Mouse (Mus musculus) liver, embryonic 13.5 days (tissue): ENCODE results near the gene Rasgef1c. TPM values are rescaled to one million over a fixed set of nuclear protein-coding genes. Genes with fewer than 3 reads are reported as not detected.
A peak's percentile ranks its signal among the peaks of the same experiment; 100 is the strongest.

Experiments used
- ATAC-seq: fragments of 200-750 bp; cut with Nextera tagmentation; 2 replicates; pipeline ENCODE4 v1.8.0; 2017; ENCODE audit warnings: low read depth, mild to moderate bottlenecking, moderate number of reproducible peaks, moderate library complexity
- DNase-seq: peaks from one replicate; pipeline ENCODE4 v3.0.0; 2022
- H3K27ac ChIP-seq: fragments of 300-500 bp; sonication (generic); 2 replicates; pipeline ENCODE4 v1.5.1; 2015; ENCODE audit warnings: moderate library complexity, mild to moderate bottlenecking, inconsistent platforms
- H3K27me3 ChIP-seq: fragments of 300-500 bp; sonication (generic); 2 replicates; pipeline ENCODE4 v1.6.1; 2015; ENCODE audit warnings: mild to moderate bottlenecking, inconsistent platforms
- H3K36me3 ChIP-seq: fragments of 300-500 bp; sonication (generic); 2 replicates; pipeline ENCODE4 v1.6.1; 2015; ENCODE audit warnings: mild to moderate bottlenecking, inconsistent platforms
- H3K4me1 ChIP-seq: fragments of 300-500 bp; sonication (generic); replicated peaks from 2 replicates; pipeline ENCODE4 v1.6.1; 2015; ENCODE audit warnings: inconsistent platforms
- H3K4me2 ChIP-seq: fragments of 300-500 bp; sonication (generic); 2 replicates; pipeline ENCODE4 v1.6.1; 2015; ENCODE audit warnings: inconsistent platforms, mild to moderate bottlenecking, moderate library complexity
- H3K4me3 ChIP-seq: fragments of 300-500 bp; sonication (generic); replicated peaks from 2 replicates; pipeline ENCODE4 v1.5.1; 2015; ENCODE audit warnings: mild to moderate bottlenecking, inconsistent platforms
- H3K9ac ChIP-seq: fragments of 300-500 bp; sonication (generic); 2 replicates; pipeline ENCODE4 v1.6.1; 2015; ENCODE audit warnings: mild to moderate bottlenecking, inconsistent platforms
- H3K9me3 ChIP-seq: fragments of 300-500 bp; sonication (generic); replicated peaks from 2 replicates; pipeline ENCODE4 v1.6.1; 2016; ENCODE audit warnings: inconsistent platforms
- WGBS: fragments of 180-500 bp; shearing (Covaris S2); methylation state at CpG from one replicate; pipeline ENCODE4 v1.1.7; 2015; ENCODE audit not compliant: insufficient replicate concordance; 5-methylcytosine and 5-hydroxymethylcytosine counted together
- polyA plus RNA-seq: library from polyadenylated mRNA; unstranded; fragments of >200 nt; fragmentation: Nextera tagmentation; extraction: Ambion mirVana; gene quantifications from 2 replicates; pipeline ENCODE4 v1.2.1, GENCODE M21; 2015

The Rasgef1c gene
- polyA plus RNA-seq, 1 experiment from 2014 or later = not detected

DNA sequence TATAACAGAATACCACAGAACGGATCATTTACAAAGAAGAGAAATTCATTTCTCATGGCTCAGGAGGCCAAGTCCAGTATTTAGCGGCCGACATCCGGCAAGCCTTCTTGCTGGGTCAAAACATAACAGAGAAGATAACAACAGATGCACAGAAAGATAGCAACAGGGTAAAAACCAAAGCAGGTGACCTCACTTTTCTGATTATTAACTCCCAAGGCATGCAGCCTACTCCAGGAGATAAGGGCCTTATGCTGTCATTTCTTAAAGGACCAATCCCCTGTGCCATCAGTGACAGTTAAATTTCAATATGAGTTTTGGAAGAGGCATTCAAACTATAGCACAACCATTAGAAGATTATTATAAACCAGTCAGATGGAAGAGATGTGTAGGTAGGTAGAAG, 101.2 kb downstream of the Rasgef1c start:
- no peak overlapping the region for H3K9ac ChIP-seq
- no peaks in the 10 kb centered on the region for H3K27me3 ChIP-seq
- H3K4me3 ChIP-seq = no peak overlapping the region
- ATAC-seq (no peak), DNase-seq (no peak)
- 0 out of 2 replicates have a peak, but pooled peaks cover 8% of the 10 kb centered on the region for H3K4me1 ChIP-seq
- H3K27ac ChIP-seq = no peak overlapping the region
- 45% methylated on average over 4 of the region's 4 CpGs for WGBS
- no peak overlapping the region for H3K4me2 ChIP-seq
- H3K9me3 ChIP-seq = no peaks in the 10 kb centered on the region
- H3K36me3 ChIP-seq = no peaks in the 10 kb centered on the region

DNA sequence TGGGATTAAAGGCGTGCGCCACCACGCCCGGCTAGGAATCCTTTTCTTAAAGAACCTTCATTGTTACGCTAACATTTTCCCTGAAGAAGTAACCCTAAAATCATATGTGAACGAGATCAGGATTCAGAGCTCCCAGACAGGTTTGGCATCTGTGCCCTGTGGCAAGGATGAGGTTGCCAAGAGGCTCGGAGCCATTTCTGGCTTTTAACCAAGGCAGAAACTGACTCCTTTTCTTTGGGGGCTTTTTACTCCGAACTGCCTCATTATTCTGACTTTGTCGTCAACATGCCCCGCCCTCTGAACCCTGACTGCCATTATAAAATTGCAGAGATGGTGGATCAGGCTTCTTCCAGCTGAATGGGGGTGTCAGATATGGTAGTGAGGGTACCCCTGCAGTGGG, 106.1 kb downstream of the Rasgef1c start:
- Histone ChIP-seq H3K4me3 (no peak overlapping the region), H3K9me3 (no peaks in the 10 kb centered on the region), H3K27ac (no peak overlapping the region), H3K9ac (no peak overlapping the region), H3K4me2 (no peak overlapping the region), H3K27me3 (no peaks in the 10 kb centered on the region), H3K4me1 (0 out of 2 replicates have a peak, but pooled peaks cover 1% of the 10 kb centered on the region), H3K36me3 (no peaks in the 10 kb centered on the region)
- WGBS = 69% methylated on average over 10 of the region's 10 CpGs
- DNase-seq = no peak
- ATAC-seq = no peak

DNA sequence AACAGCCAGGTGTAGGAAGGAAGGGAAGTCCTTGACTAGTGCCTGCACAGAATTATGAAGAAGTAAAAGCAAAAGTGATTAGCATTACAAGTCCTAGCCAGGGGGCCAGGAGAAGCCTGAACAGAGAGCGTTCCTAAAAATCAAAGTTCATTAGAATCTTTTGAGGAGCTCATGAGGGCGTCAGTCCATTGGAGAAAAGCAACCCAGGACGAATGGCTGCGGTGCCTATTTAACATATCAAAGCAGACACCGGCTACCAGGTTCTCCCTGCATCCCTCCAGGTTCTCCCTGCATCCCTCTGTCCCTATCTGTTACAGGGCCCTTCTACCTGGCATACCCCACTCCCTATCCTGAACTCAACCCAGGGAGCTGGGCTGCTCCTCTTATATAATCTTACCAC, 106.6 kb downstream of the Rasgef1c start:
- Histone ChIP-seq H3K9me3 (no peaks in the 10 kb centered on the region), H3K27me3 (no peaks in the 10 kb centered on the region)
- WGBS = 51% methylated on average over 5 of the region's 5 CpGs

DNA sequence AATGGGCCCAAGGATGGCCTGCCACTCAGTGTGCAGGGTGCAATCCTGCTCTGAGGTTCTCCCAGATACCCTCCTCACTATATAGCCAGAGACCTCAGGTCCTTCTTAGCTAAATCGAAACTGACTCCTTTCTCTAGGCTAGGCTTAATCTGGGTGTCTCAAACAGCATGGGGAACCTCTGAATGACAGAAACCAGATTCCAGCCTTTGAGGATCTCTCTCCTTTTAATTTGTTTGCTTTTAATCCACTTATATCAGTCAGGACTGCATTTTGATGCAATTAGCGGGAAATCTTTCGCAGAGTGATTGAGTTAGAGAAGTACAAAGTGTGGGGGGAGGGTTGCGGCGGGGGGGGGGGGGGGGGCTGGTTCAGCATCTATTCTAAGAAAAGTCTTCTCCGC, 111.4 kb downstream of the Rasgef1c start:
- Histone ChIP-seq H3K27me3 (no peaks in the 10 kb centered on the region), H3K4me3 (no peak overlapping the region), H3K36me3 (no peaks in the 10 kb centered on the region), H3K9ac (no peak overlapping the region), H3K27ac (no peak overlapping the region), H3K9me3 (no peaks in the 10 kb centered on the region), H3K4me2 (no peak overlapping the region), H3K4me1 (no peaks in the 10 kb centered on the region)
- 57% methylated on average over 6 of the region's 6 CpGs for WGBS
- no peak for DNase-seq
- no peak for ATAC-seq

More for the DNA sequence above, 106.6 kb downstream of the Rasgef1c start:
- DNase-seq (no peak), ATAC-seq (no peak)
- Histone ChIP-seq H3K4me2 (no peak overlapping the region), H3K27ac (no peak overlapping the region), H3K36me3 (no peaks in the 10 kb centered on the region), H3K9ac (no peak overlapping the region), H3K4me1 (no peaks in the 10 kb centered on the region), H3K4me3 (no peak overlapping the region)

DNA sequence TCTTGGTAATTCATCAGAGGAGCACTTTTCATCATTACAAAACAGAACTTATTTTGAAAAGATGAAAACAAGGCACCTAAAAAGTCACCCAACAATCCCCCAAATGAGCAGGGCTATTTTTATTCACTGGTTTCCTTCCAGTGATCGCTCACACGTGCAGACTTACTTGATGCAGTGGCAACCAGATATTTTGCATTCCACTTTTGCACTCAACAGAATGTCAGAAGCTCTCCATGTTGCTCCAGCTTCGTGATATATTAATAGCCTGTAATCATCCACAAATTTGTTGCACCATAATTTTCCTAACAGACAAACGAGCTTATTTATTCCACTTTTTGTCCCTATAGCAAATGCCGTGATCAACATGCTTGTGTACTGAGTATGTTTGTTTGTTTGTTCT, 114.9 kb downstream of the Rasgef1c start:
- no peak overlapping the region for H3K4me2 ChIP-seq
- no peaks in the 10 kb centered on the region for H3K27me3 ChIP-seq
- DNase-seq (no peak), ATAC-seq (no peak)
- WGBS = 65% methylated on average over 5 of the region's 5 CpGs
- H3K4me1 ChIP-seq = no peaks in the 10 kb centered on the region
- no peak overlapping the region for H3K4me3 ChIP-seq
- H3K9ac ChIP-seq = no peak overlapping the region
- H3K36me3 ChIP-seq = no peaks in the 10 kb centered on the region
- H3K9me3 ChIP-seq = no peaks in the 10 kb centered on the region
- H3K27ac ChIP-seq = no peak overlapping the region

DNA sequence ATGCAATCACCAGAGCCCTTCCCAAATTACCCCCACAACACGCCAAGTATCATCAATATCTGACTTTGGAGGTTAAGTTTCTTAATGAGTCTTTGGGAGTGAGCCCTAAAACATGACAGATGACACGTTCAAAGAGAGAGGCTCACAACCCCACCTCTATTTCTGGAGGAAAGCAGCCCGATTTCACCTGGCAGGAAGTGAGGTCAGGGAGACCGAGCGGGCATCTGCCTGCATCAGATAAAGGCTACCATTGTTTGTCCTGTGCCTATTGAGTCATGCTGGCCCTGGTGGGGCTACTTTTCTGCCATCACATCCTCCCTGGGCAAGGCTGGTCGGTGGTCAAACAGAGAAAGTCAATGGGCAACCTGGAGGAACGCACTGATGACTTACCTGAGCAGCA, 115.9 kb downstream of the Rasgef1c start:
- DNase-seq (no peak), ATAC-seq (no peak)
- H3K27me3 ChIP-seq = no peaks in the 10 kb centered on the region
- H3K4me1 ChIP-seq = no peaks in the 10 kb centered on the region
- no peaks in the 10 kb centered on the region for H3K36me3 ChIP-seq
- no peak overlapping the region for H3K4me2 ChIP-seq
- H3K9me3 ChIP-seq = no peaks in the 10 kb centered on the region
- H3K4me3 ChIP-seq = no peak overlapping the region
- H3K27ac ChIP-seq = no peak overlapping the region
- H3K9ac ChIP-seq = no peak overlapping the region
- WGBS = 36% methylated on average over 7 of the region's 7 CpGs

DNA sequence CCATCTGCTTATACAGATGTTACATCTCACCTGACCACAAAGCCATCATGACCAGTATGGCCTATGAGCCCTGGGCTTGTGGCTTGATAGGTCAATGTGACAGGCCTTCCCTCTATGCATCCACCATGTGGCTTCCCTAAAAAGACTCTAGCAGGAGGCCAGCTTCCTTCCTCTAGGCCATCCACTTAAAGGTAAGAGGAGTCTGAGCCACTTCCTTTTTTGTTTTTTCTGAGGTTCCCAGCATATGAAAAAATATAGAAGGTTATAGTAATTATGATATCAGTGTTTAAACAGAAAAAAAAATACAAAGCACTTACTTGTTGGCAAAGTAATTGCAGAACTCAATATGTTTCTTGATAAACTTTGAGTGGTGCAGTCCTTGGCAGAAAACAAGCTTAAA, 117.2 kb downstream of the Rasgef1c start:
- Histone ChIP-seq H3K9me3 (no peaks in the 10 kb centered on the region), H3K9ac (no peak overlapping the region), H3K4me3 (no peak overlapping the region), H3K4me1 (no peaks in the 10 kb centered on the region), H3K27me3 (0 out of 2 replicates have a peak, but pooled peaks cover 5% of the 10 kb centered on the region), H3K4me2 (no peak overlapping the region), H3K27ac (no peak overlapping the region), H3K36me3 (no peaks in the 10 kb centered on the region)
- ATAC-seq = no peak
- no peak for DNase-seq

DNA sequence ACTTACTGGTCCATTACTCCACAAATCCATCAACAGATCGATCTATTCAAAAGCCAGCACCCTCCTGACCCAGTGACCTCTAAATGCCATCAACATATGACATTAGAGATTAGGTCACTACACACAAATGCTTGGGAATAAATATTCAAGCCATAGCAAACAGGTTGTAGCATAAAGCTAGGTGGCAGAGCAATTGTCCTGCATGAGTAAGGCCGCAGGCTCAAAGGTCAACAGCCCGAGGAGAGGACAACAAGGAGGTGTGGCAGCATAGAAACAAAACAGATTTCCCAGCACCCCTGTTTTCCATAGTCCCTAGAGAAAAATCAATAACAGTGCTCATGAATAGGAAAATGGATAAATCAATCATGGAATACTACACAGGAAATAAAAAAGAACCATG, 120.5 kb downstream of the Rasgef1c start:
- Histone ChIP-seq H3K9ac (no peak overlapping the region), H3K27ac (no peak overlapping the region), H3K4me1 (peaks cover 29% of the 10 kb centered on the region), H3K4me2 (no peak overlapping the region), H3K4me3 (no peak overlapping the region), H3K9me3 (no peaks in the 10 kb centered on the region), H3K36me3 (no peaks in the 10 kb centered on the region), H3K27me3 (0 out of 2 replicates have a peak, but pooled peaks cover 16% of the 10 kb centered on the region)
- 73% methylated on average over 3 of the region's 3 CpGs for WGBS
- DNase-seq (no peak), ATAC-seq (no peak)

DNA sequence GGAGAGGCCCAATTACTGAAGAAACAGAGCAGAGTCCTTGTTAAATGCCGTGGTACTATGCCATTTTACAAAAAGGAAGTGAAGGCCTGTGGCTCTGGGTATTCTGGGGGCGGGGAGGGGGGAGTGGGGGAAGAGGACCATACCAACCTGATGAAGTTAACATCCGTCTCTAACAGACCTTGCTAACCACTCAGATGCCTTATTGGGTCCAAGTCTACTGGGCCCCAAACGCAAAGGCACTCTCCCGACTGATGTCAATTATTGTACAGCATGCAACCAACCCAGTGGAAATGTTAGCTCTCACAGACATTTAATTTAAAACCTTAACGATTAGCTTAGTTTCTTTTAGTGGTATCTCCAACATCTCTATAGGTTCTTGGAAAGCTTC, 122.8 kb downstream of the Rasgef1c start:
- Histone ChIP-seq H3K36me3 (no peaks in the 10 kb centered on the region), H3K4me1 (peaks cover 37% of the 10 kb centered on the region), H3K27ac (no peak overlapping the region), H3K27me3 (0 out of 2 replicates have a peak, but pooled peaks cover 16% of the 10 kb centered on the region), H3K4me3 (peak overlapping the region; percentile 78), H3K4me2 (peak overlapping the region; percentile 98), H3K9ac (peak overlapping the region; percentile 89), H3K9me3 (no peaks in the 10 kb centered on the region)
- DNase-seq (no peak), ATAC-seq (no peak)
- WGBS = 32% methylated on average over 6 of the region's 6 CpGs

DNA sequence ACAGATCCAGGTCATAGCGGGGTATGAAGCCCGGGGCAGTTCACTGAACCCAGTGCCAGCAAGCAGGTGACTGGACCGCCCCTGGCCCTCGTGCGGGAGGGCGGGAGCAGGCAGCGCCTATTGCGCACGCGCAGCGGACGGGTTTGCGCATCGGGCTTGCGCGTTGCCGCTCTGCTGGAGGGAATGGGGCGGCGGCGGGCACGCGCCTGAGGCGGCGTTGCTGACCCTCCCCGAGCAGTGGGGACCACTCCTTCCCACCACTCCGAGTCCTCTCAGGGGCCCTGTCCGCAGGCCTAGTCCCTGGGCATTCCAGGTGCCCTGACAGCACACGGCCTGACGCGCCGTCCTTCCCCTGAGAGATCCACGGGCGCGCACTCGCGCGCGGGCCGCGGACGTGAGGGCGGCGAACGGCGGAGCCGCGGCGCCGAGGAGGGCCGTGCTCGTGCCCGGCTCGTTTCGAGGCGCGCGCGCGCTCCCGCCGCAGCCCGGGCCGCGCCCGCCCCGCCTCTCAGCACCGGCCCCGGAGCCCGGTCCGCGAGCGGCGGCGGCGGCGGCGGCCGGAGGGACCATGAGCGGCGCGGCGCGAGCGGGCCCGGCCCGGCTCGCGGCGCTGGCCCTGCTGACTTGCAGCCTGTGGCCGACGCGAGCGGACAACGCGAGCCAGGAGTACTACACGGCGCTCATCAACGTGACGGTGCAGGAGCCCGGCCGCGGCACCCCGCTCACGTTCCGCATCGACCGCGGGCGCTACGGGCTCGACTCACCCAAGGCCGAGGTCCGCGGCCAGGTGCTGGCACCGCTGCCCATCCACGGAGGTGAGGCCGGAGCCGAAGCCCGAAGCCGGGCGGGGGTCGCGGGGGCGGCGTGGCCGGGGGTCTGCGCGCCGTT, 123.4 kb downstream of the Rasgef1c start, which contains the start of gene Rnf130:
Gene Rnf130 (plus strand): TSS at position 514 of the 888 bp plus-strand sequence.
- 0% methylated on average over 110 of the region's 129 CpGs for WGBS
- ATAC-seq = peak; percentile 90
- Histone ChIP-seq H3K36me3 (no peaks in the 10 kb centered on the region), H3K4me2 (peak within 1 kb of the TSS; percentile 98), H3K4me1 (peaks cover 37% of the 10 kb centered on the region), H3K27me3 (0 out of 2 replicates have a peak, but pooled peaks cover 16% of the 10 kb centered on the region), H3K9me3 (no peaks in the 10 kb centered on the region), H3K9ac (peak within 1 kb of the TSS; percentile 89), H3K4me3 (peak within 1 kb of the TSS; percentile 78), H3K27ac (peak within 1 kb of the TSS; percentile 77)
- DNase-seq = peak; percentile 83

DNA sequence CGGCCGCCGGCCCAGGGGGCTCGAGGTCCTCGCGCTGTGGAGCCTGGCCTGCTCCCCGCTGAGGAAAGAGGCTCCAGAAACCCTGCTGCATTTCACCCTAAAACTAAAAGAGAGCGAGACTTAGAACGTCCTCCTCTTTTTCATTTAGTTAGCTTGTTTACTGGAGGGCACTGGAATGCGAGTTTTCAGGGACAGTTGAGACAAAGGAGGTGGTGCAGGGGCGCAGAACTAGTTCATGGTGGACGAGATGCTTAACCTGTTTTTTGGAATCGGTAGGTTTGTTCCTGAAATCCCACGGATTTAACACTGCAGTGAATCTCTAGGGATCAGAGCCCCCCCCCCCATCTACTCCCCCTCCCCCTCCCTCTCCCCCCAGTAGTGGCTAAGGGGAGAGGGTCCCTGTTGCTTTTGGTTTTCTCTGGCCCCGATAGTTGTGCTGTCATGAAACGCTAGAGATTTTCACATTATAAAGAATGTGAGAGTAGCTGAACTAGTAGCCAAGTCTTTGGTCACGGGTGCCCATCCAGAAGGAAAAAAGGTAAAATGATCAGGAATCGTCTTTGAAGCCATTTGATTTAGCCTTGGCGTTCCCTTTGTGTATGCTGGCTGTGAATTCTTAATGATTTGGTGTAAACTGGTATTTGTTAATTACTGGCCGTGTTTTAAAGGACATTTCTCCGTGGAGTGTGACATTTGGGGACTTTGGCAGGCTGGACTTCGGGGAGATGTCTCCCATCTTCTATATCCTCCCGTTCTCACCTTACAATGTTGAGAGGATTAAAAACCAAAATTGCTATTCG, 124.3 kb downstream of the Rasgef1c start:
- DNase-seq (no peak), ATAC-seq (no peak; the same call in 1 of the 2 replicates)
- H3K36me3 ChIP-seq = no peaks in the 10 kb centered on the region
- no peaks in the 10 kb centered on the region for H3K9me3 ChIP-seq
- H3K9ac ChIP-seq = peak overlapping the region; percentile 89
- 6% methylated on average over 24 of the region's 24 CpGs for WGBS
- H3K27me3 ChIP-seq = 0 out of 2 replicates have a peak, but pooled peaks cover 16% of the 10 kb centered on the region
- H3K4me3 ChIP-seq = peak overlapping the region; percentile 78
- peak overlapping the region; percentile 53; the same call in 1 of the 2 replicates for H3K27ac ChIP-seq
- peak overlapping the region; percentile 98 for H3K4me2 ChIP-seq
- H3K4me1 ChIP-seq = peaks cover 39% of the 10 kb centered on the region
